Mouse (Mus musculus): ENCODE data around the gene Tmem231. TPM values are rescaled to one million over a fixed set of nuclear protein-coding genes. Genes with fewer than 3 reads are reported as not detected.
"Not testable (repeated sequence)": the region's sequence is repeated elsewhere in the genome, so short reads cannot be mapped to it uniquely, and the experiment has no call there.

Gene Tmem231
- polyA plus RNA-seq, 1 experiment from 2014 or later: 16.7 TPM

GRCm38 (mm10) chr8:111940171-111941100 is 6.8 kb upstream of the Tmem231 start, which contains the start of gene Gabarapl2:
Gene Gabarapl2, plus strand, starts transcription at chr8:111940703.
- Histone ChIP-seq H3K36me3 (ENCODE audit: control insufficient read depth, insufficient read depth, low read length) (peaks cover 29% of the 10 kb centered on the region), H3K4me3 (replicated peaks; ENCODE audit: low read depth, low read length) (peak within 1 kb of the TSS; percentile 99), H3K4me2 (ENCODE audit: low read length) (peak within 1 kb of the TSS; percentile 91), H3K9me3 (ENCODE audit: control insufficient read depth, low read length) (no peaks in the 10 kb centered on the region), H3K4me1 (ENCODE audit: control insufficient read depth, insufficient read depth, low read length) (peaks cover 14% of the 10 kb centered on the region), H3K27ac (replicated peaks; ENCODE audit: low read depth, low read length) (peak within 1 kb of the TSS; percentile 70), H3K9ac (replicated peaks; ENCODE audit: low read length) (peak within 1 kb of the TSS; percentile 89), H3K27me3 (ENCODE audit: control insufficient read depth, insufficient read depth, low read length) (no peaks in the 10 kb centered on the region)
- ATAC-seq (ENCODE audit: low FRiP score, low TSS enrichment): peak; percentile 99
- peak; percentile 100 for DNase-seq
- WGBS: under 1% methylated on average over 62 of the region's 65 CpGs

- peaks cover 22% of the 10 kb centered on the region for H3K36me3 ChIP-seq (ENCODE audit: control insufficient read depth, insufficient read depth, low read length)
- ATAC-seq (ENCODE audit: low FRiP score, low TSS enrichment) (peak; percentile 48), DNase-seq (peak; percentile 20)
- H3K27ac ChIP-seq (replicated peaks; ENCODE audit: low read depth, low read length): peak overlapping the region; percentile 55; the same call in 1 of the 2 replicates
- H3K9me3 ChIP-seq (ENCODE audit: control insufficient read depth, low read length): no peaks in the 10 kb centered on the region
- no peaks in the 10 kb centered on the region for H3K27me3 ChIP-seq (ENCODE audit: control insufficient read depth, insufficient read depth, low read length)
- H3K4me3 ChIP-seq (replicated peaks; ENCODE audit: low read depth, low read length): peak overlapping the region; percentile 99
- H3K4me2 ChIP-seq (ENCODE audit: low read length): peak overlapping the region; percentile 91
- peak overlapping the region; percentile 29; the same call in 1 of the 2 replicates for H3K9ac ChIP-seq (replicated peaks; ENCODE audit: low read length)
- 11% methylated on average over 10 of the region's 10 CpGs for WGBS
- H3K4me1 ChIP-seq (ENCODE audit: control insufficient read depth, insufficient read depth, low read length): peaks cover 14% of the 10 kb centered on the region
These were observed 5.9 kb upstream of the Tmem231 start for GRCm38 (mm10) chr8:111939516-111940142.

- not testable (repeated sequence) for H3K9me3 ChIP-seq (ENCODE audit: control insufficient read depth, low read length); H3K9ac ChIP-seq (replicated peaks; ENCODE audit: low read length); H3K27me3 ChIP-seq (ENCODE audit: control insufficient read depth, insufficient read depth, low read length); H3K4me2 ChIP-seq (ENCODE audit: low read length); H3K36me3 ChIP-seq (ENCODE audit: control insufficient read depth, insufficient read depth, low read length); ATAC-seq (ENCODE audit: low FRiP score, low TSS enrichment); DNase-seq; H3K27ac ChIP-seq (replicated peaks; ENCODE audit: low read depth, low read length); H3K4me3 ChIP-seq (replicated peaks; ENCODE audit: low read depth, low read length)
- WGBS: 88% methylated on average over 9 of the region's 9 CpGs
- peaks cover 14% of the 10 kb centered on the region for H3K4me1 ChIP-seq (ENCODE audit: control insufficient read depth, insufficient read depth, low read length)
These were observed 4.7 kb upstream of the Tmem231 start for GRCm38 (mm10) chr8:111938076-111938985.

- Histone ChIP-seq H3K27me3 (ENCODE audit: control insufficient read depth, insufficient read depth, low read length) (no peaks in the 10 kb centered on the region), H3K9me3 (ENCODE audit: control insufficient read depth, low read length) (no peaks in the 10 kb centered on the region), H3K36me3 (ENCODE audit: control insufficient read depth, insufficient read depth, low read length) (peaks cover 3% of the 10 kb centered on the region; the same call in 1 of the 2 replicates), H3K27ac (replicated peaks; ENCODE audit: low read depth, low read length) (no peak overlapping the region), H3K4me1 (ENCODE audit: control insufficient read depth, insufficient read depth, low read length) (peaks cover 14% of the 10 kb centered on the region), H3K9ac (replicated peaks; ENCODE audit: low read length) (no peak overlapping the region), H3K4me3 (replicated peaks; ENCODE audit: low read depth, low read length) (no peak overlapping the region), H3K4me2 (ENCODE audit: low read length) (no peak overlapping the region)
- 74% methylated on average over 3 of the region's 3 CpGs for WGBS
- no peak for ATAC-seq (ENCODE audit: low FRiP score, low TSS enrichment)
- DNase-seq: no peak
These were observed 3.5 kb upstream of the Tmem231 start for GRCm38 (mm10) chr8:111937184-111937583.

- Histone ChIP-seq H3K9me3 (ENCODE audit: control insufficient read depth, low read length) (no peaks in the 10 kb centered on the region), H3K9ac (replicated peaks; ENCODE audit: low read length) (no peak overlapping the region), H3K4me1 (ENCODE audit: control insufficient read depth, insufficient read depth, low read length) (no peaks in the 10 kb centered on the region), H3K27me3 (ENCODE audit: control insufficient read depth, insufficient read depth, low read length) (no peaks in the 10 kb centered on the region), H3K36me3 (ENCODE audit: control insufficient read depth, insufficient read depth, low read length) (no peaks in the 10 kb centered on the region), H3K4me3 (replicated peaks; ENCODE audit: low read depth, low read length) (no peak overlapping the region), H3K4me2 (ENCODE audit: low read length) (peak overlapping the region; percentile 87), H3K27ac (replicated peaks; ENCODE audit: low read depth, low read length) (0 out of 2 replicates have a peak overlapping the region, but pooled peaks have one; percentile 93)
- ATAC-seq (ENCODE audit: low FRiP score, low TSS enrichment) (no peak), DNase-seq (no peak)
- WGBS: 94% methylated on average over 2 of the region's 2 CpGs
These were observed 520 bp upstream of the Tmem231 start for GRCm38 (mm10) chr8:111934201-111934600.

- DNase-seq: peak; percentile 48
- 0 out of 2 replicates have a peak, but pooled peaks have one; percentile 4 for ATAC-seq (ENCODE audit: low FRiP score, low TSS enrichment)
- H3K4me1 ChIP-seq (ENCODE audit: control insufficient read depth, insufficient read depth, low read length): no peaks in the 10 kb centered on the region
These were observed 923 bp downstream of the Tmem231 start for GRCm38 (mm10) chr8:111932580-111933336.

GRCm38 (mm10) chr8:111931721-111932120 is 2.0 kb downstream of the Tmem231 start:
- no peaks in the 10 kb centered on the region for H3K9me3 ChIP-seq (ENCODE audit: control insufficient read depth, low read length)
- no peak overlapping the region for H3K27ac ChIP-seq (replicated peaks; ENCODE audit: low read depth, low read length)
- no peaks in the 10 kb centered on the region for H3K36me3 ChIP-seq (ENCODE audit: control insufficient read depth, insufficient read depth, low read length)
- ATAC-seq (ENCODE audit: low FRiP score, low TSS enrichment) (no peak), DNase-seq (no peak)
- no peaks in the 10 kb centered on the region for H3K27me3 ChIP-seq (ENCODE audit: control insufficient read depth, insufficient read depth, low read length)
- no peak overlapping the region for H3K4me3 ChIP-seq (replicated peaks; ENCODE audit: low read depth, low read length)
- WGBS: 78% methylated on average over 16 of the region's 16 CpGs
- H3K4me1 ChIP-seq (ENCODE audit: control insufficient read depth, insufficient read depth, low read length): no peaks in the 10 kb centered on the region
- H3K9ac ChIP-seq (replicated peaks; ENCODE audit: low read length): no peak overlapping the region
- no peak overlapping the region for H3K4me2 ChIP-seq (ENCODE audit: low read length)

More at GRCm38 (mm10) chr8:111932580-111933336, 923 bp downstream of the Tmem231 start:
- H3K4me3 ChIP-seq (replicated peaks; ENCODE audit: low read depth, low read length): peak overlapping the region; percentile 78
- H3K36me3 ChIP-seq (ENCODE audit: control insufficient read depth, insufficient read depth, low read length): no peaks in the 10 kb centered on the region
- no peaks in the 10 kb centered on the region for H3K27me3 ChIP-seq (ENCODE audit: control insufficient read depth, insufficient read depth, low read length)
- no peaks in the 10 kb centered on the region for H3K9me3 ChIP-seq (ENCODE audit: control insufficient read depth, low read length)
- H3K9ac ChIP-seq (replicated peaks; ENCODE audit: low read length): peak overlapping the region; percentile 80
- H3K4me2 ChIP-seq (ENCODE audit: low read length): peak overlapping the region; percentile 87
- H3K27ac ChIP-seq (replicated peaks; ENCODE audit: low read depth, low read length): peak overlapping the region; percentile 93
- 32% methylated on average over 19 of the region's 19 CpGs for WGBS
